Mouse (Mus musculus): ENCODE data around the gene Ror2.

Ror2 gene

DNA sequence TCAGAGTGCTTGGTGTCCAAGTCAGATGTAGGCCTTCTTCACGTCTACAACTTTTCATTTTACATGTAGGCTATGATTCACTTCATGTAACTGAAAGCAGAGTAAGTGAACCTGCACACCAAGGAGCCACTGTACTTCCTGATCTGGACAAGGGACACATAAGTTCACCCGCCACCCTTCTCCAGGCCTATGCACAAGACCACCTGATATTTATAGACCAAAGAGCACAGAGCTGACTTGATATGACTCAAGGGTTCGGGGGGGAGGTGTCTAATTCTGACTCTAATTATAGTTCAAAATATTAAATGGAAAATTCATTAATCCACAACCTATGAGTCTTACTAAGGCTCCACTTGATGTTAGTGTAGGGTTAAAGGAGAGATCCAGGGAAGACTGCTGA is 14.3 kb downstream of the Ror2 start:
- DNase-seq: no peak

DNA sequence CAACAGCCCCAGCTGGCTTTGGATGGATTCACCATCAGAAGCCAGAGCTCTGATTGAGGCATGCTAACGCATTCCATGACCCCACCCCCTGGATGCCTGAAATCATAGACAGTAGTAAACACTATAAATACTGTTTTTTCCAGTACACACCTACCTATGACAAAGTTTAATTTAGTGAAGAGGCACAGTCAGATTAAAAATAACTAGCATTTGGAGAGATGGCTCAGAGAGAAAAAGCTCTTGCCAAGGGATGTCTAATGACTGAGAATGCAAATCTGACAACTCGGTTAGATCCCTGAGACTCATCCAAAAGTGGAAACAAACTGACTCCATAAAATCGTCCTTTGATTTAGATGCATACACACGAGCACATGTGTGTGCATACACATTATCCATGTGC is 15.4 kb downstream of the Ror2 start:
- no peak for DNase-seq

DNA sequence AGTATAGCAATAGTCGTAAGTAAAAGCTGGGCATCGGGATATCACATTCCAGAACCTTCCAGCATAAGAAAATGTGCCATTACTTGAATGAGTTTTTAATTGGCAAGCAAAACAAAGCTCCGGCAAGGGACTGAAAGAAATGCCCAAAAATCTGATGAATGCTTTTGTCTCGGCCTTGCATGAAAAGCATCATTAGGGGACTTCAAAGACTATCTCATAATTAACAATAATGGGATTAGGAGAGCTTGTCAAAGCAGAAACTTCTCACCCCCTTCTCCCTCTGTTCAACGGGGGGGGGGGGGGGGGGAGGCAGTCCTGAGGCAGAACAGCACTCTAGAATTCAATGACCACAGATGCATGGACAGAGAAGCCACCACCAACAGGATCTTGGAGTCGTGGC is 17.4 kb downstream of the Ror2 start:
- DNase-seq: no peak

DNA sequence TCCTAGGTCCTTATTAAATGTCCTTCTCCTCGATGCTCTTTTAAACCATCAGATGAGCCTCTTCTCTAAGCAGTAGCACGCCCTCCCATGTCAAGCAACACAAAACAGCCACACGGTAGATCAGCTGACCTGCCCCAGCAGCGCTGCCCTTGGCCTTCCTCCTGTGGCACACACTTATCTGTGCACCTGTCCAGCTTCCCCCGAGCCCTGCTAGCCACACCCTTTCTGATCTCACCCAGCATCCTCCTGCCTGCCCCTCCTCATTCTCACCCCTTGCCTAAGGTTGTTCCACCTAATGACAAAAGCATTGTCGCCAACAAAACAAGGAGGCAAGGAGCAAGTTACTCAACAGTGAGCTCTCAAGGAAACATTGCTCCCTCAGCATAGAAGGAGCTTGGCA is 18.1 kb downstream of the Ror2 start:
- no peak for DNase-seq

DNA sequence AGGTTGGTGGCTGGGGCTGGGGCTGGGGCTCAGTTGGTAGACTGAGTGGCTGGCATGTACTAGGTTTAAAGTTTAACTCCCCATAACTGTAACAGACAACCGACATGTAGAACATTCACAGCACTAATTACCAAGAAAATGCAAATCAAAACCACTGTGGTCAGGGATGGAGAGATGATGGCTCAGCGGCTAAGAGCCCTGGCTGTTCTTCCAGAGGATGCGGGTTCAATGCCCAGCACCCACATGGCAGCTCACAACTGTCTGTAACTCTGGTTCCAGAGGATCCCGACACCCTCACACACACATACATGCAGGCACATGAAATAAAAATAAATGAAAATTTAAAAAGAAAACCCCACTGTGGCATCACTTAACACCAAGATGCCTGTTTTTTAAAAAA is 18.8 kb downstream of the Ror2 start:
- no peak for DNase-seq

DNA sequence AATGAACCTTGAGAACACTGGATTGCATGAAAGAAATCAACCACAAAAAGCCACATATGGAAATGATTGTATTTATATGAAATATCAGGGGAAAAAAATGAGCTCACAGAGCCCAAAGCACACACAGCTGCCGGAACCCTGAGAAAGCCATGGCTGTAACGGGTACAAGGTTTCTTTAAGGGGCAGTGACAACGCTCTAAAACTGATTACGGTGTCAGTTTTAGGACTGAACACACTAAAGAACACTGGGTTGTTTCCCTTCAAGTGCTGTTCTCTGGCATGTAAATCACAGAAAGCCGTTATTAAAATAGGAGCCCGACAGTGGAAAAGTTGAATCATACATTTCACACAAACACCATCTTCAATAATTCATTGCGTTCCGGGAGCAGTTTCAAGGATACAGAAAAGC is 19.4 kb downstream of the Ror2 start:
- DNase-seq: no peak

DNA sequence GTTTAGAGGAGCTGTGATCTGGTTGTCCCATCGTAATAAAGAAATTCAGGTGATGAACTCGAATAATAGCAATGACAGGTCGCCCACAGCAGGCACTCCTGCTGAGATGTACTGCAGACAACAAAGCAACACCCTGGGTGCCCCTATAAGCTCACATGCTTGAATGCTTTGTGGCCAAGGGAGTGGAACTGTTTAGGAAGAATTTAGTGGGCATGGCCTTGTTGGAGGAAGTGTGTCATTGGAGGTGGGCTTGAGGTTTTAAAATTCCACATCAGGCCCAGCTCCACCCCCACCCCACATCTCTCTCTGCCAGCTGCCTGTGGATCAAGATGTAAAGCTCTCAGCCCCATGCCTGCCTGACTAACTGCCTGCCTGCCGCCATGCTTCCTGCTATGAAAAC is 21.0 kb downstream of the Ror2 start:
- DNase-seq: no peak

DNA sequence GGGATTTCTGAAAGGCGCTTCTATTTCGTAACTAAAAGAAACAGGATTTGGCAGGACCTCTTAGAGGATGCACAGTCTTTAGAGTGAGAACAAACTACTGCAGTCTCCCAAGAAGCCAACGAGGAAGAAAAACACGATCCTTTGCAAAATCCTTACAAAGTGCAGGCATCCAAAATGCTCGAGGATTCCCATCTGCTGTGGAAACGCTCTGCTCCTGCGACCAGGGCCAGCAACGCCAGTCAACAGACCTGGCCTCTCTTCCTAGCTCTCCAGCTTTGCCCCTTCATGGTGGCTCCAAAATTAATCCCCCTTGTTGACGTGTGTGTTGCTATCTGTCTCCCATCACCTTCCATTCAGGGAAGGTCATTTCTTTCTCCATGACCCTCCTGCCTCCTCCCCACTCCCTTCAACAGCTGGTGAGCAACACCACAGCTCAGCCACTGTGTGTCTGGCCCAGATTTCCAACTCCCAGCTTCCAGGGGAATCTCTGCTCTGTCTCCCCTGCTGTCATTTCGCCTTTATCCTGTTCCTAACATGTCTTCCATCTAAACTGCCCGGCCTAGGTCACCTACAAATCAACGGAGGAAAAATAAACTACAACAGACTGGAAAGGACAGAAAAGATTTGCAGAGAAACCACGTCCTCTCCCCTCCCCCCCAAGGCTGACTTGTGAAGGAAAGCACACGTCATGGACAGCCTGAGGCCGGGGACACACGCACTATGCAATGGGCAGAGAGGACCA is 23.2 kb downstream of the Ror2 start:
- DNase-seq: no peak

DNA sequence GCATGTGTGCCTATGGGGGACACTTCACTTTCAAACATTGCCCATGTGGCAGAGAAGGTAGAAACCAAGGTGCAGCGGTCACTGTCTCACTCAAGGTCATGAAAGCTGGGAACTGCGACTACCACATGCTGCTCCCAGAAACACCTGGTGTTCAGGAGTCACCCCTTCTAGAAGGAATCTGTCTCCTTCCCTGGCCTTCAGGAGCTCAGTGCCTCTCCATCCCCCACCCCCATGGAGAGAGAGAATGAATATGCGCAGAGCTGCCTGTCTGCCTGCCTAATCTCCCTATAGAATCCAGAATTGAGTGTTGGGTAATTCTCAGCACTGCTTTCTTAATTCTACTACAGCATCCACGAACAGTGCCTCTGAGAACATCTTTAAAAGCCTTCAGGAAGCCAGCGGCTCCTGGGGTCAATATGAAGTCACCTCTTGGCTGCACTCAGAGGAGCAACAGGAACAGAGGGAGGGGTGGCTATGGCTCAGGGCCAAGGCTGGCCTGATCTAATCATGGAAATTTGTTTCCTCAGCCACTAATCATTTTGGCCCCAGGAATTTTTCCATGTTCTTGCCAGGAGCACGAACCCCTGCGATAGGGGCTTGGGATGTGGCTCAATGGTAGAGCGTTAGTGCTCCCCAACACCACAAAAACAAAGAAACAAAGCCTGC is 24.7 kb downstream of the Ror2 start:
- DNase-seq: no peak

DNA sequence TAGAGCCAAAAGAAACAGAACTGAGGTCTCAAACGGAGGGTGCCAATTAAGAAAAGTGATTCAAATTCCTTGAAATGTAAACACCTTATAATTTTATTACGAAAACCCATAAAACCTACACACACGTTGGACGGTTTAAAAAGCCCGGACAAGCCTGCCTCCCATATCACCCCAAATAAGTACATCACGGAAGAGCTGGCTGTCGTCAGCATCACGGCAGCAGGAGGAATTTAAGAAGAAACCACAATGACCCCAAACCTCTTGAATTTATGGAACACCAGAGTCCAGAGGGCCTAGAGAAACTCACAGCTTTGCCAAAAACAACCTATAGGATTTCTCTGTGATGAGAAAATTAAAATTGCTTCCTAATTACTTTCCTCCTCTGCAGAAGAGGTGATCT is 27.0 kb downstream of the Ror2 start:
- no peak for DNase-seq

DNA sequence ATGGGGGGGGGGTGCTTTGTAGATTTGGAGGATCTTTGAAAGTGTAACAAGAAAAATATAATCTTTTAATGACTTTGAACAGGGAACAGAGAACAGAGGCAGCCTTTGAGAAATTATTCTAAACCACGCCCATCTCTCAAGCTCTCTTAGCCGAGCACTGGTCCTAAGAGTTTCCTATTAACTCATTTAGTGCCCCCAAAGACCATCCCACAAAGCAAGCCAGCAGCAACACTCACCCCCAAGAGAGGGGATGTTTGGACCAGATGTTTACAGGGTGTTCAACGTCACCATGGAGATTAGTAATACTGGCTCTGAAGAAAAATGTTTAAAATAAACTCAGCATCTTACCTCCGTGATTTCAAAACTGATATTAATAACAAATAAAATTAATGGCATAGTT is 27.4 kb downstream of the Ror2 start:
- no peak for DNase-seq

DNA sequence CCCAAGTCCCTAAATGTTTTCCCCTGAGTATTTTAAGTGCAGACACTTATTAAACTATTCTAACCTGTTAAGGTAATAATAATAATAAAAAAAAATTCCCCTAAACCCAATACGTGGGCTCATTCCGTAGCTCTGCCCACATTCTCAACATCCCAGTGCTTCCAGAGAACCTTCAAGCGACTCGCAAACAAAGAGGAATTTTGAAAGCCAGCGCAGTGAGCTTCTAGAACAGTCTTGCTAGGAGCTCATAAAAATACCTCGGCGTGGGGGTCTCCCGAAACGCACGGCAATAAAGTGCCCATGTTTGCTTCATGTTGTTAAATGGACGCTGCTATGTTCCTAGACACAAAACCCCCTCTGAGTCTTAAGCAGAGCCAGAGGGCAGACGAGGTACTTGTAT is 32.7 kb downstream of the Ror2 start:
- DNase-seq: no peak

DNA sequence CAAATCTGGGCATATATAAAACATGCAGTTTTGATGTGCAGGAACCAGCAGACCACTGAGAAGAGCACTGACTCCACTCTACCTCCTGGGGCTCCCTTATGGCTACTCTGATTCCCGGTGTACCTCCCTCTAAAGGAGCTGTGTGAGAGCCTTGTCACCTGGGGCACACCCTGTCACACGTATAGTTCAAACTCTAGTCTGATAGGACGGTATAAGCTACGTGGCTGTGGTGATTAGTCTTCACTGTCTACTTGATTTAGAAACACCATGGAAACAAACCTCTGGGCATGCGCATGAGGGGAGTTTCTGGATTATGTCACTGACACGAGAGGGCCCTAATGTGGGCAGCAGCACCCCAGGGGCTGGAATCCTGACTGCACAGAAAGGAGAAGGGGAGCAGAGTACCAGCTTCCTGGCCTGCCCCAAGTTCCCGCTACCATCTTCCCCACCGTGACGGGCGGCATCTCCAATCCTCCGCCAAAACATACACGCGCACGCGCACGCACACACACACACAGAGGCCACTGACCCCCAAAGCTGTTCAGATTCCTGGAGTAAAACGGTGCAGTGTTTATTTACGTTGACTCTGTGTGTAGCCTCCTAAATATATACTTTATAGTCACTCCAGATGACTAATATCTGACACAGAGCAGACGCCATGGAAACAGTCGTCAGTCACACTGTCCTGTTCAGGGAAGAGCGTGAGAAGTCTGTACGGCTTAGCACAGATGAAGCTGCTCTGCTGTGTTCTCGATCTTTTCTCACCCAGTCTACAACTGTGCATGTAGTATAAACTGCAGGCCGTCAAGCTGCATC is 37.1 kb downstream of the Ror2 start:
- no peak for DNase-seq

DNA sequence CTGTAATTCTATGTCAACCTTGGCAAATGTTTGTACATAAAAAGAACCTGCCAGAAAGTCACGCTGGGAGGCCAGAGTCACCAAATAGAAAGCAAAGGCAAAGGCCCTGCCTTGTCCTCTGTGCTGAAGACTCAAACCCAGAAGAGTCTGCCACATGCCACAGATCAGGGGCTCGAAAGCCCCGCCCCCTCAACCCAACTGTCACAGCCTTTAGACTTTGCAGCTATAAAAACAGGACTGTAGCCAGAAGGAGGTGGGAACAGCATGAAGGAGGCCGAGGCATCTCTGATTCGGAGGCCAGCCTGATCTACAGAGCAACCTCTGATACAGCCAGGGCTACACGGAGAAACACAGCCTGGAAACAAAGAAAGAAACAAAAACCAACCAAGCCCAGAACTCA is 37.8 kb downstream of the Ror2 start:
- no peak for DNase-seq

DNA sequence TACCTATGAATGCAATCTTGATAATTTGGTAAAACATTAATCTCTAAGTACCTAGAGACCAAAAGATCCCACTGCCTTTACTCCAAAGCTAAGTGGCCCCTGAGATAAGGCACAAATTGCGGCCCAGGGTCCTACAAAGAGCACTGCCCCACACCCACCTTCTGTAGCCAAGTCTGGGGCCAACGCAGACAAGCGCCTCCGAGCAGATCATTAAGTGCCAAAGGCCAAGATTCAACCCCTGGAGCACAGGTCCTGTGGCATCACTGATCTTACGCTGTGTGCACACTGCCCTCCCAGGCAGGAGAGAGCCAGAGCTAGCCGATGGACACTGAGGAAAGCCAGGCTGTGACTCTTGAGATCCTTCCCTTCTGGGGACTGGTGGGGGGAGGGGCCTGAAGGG is 38.7 kb downstream of the Ror2 start:
- DNase-seq: no peak

DNA sequence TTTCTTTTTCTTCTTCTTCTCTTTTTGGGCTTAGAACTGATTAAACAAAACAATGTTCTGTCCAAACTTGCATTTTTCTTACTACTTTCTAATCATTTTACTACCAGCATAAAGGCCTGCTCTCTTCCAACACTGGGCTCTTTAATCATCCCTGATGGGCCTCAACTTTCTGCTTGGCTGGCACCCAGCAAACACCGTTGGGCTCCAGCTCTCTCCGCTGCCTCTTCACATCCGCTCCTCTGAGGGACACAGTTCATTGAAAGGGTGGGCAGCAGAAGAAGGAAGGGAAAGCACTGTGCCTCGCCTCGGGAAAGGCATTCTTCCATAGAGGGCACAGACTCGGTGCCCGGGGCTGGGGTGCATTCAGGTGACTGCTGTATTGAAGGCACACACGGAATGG is 41.8 kb downstream of the Ror2 start:
- DNase-seq: no peak

DNA sequence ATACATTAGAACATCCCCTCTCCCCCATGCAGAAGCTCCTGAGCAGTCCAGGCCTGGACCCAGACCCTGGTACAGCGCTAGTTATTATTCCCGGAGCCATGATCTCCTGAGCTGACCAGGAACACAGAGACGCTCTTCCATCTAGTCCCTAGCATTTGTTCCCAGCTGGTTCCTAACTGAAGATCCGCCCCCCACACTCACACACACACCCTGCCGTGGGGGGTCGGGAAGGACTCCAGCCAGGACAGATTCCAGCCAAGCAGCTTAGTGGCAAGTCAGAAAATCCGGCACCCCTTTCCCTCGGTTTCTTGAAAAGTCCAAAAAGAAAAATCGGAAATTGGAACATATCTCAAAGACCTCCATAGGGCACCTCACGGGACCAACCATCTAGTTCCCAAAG is 48.5 kb downstream of the Ror2 start:
- DNase-seq: no peak

DNA sequence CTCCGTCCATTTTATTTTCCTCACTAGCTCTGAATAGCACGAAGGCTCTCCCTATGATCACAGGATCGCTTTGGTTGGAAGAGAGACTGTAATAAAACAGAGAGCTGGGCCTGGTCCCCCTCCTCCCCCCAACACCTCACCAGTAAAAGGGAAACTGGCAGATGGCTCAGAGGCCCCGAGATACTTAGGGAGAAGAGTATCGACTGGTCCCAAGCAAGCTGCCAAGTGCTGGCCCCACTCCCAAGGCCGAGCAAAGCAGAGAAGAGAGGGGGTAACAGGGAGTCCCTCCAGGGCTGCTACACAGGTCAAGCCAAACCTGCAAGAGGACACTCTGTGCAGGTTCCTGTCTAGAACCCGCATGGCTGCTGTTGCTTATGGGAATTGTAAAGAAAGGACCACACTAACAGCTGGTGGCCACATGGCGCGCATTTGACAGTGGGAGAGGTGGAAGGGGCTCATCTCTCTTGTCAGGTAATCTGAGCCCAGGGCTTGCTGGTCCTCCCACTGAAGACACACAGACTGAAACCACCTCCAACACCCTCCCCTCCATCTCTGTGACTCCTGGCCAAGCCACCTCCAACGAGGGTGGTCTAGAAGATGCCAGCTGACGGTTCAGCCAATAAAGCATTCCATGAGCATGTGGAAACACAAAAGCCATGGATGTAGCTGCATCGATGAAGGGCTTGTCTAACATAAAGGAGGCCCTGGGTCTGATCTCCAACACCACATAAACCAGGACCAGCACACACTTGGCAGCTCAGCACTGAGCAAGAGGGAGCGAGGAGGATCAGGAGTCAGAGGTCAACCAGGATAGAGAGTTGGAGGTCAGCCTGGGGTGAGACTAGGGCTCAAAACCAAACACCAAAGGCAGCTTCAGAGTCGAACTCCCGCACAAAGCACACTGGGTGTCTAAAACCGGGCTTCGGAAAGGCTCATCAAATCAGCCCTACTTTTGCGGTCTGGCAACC is 49.2 kb downstream of the Ror2 start:
- DNase-seq: no peak

DNA sequence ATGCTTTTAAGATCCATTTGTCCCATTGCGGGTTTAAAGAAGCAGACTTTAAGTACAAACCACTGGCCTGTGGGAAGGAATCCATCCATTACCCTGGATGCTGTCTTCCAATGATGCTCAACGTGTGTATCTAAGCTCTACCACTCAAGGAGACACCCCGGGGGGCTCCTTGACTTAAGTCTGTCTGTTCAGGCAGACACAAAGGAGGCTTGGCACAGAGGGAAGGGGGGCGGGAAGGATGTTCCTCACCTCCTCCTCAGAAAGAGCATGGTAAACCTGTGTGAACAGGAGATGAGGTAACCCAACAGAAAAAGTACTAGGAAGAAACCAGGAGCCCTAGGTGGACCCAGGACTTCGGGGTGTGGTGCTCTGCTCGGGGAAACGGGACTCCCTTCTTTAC is 50.0 kb downstream of the Ror2 start:
- no peak for DNase-seq

DNA sequence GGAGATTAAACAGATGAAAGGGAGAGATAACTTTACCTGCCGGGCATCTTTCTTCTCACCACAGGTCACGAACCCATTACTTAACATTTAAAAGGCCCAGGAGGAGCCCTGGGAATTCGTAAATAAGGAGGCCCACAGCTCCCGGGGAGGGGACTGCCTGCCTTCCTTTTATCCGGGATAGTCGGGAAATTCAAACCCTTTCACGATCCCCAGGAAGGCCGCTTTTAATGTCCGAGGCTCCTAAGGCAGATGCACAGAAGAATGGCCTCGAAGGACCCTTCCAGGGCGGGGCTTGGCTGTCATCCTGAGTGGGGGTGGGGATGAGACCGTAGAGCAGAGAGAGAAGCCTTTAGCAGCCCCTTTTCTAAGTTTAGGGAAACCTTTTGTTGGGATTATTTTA is 51.1 kb downstream of the Ror2 start:
- DNase-seq: no peak

DNA sequence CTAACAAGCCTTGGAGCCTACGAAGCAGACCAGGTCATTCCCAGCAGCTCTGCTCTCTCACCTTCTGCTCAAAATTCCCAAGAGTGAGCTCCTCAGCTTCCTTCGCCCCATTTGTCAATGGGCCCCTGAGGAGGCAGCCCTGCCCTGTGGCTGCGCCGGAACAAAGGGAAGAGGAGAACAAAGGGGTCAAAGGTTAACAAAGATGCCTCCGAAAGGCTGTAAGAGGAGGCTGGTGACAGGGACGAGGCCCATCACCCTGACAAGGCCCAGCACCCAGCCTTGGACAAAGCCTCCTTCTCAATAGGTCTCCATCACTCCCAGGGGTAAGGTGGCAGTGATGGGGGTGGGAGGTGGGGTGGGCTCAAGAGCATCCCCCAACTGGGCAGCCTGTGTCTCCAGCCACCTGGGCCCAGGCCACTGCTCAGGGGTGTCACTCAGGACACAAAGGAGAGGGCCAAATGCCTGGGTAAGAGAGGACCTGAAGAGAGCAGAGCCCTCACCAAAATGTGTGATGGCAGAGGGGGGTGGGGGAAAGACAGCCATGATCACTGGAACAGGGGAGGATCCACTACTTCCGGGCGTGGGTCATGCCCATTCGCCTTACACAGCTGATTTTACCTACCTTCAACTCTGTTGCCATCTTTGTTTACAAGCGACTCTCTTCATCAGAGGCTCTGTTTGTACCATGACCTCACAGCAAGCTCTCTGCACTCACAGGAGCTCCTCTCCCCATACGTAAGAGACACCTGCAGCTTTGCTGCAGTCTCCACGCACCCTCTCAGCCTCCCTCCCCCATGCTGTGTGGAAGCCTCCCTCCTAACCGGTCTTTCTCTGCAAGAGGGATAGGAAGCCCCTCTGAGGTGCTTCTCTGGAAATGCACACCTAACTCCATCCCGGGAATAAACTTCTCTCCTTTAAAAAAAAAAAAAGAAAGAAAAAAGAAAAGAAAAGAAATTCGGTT is 51.8 kb downstream of the Ror2 start:
- no peak for DNase-seq

DNA sequence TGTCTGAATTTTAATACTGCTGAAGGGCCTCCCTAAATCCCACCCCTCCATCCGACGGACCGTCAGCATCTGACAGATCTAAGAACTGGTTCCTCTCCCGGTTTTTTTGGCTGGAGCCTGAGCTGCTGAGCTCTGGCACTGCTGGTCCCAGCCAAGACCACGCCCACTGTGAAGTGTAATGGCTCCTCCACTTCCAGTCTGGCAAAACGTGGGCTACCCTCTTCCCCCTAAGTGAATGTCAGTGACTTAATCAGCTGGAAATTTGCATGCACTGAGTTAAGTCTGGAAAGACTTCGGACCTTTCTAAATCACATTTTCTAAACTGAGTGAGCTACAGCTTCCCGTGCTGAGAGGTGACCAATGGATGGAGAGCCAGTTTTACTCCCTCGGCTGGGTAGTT is 52.5 kb downstream of the Ror2 start:
- no peak for DNase-seq
